Mouse (Mus musculus): Measurements from ENCODE around the gene Areg.

Gene Areg

GRCm38 (mm10) chr5:91139446-91139873 is at the start of gene Areg:
Gene Areg (plus strand): TSS chr5:91139599.
- in situ Hi-C loops (cut with MboI, MseI): no loop called here

GRCm38 (mm10) chr5:91090301-91090700 is 49.1 kb upstream of the Areg start:
- in situ Hi-C loops (cut with MboI, MseI): no loop called here

- in situ Hi-C loops (cut with MboI, MseI): no loop called here
Measured at GRCm38 (mm10) chr5:91097911-91098614, 41.3 kb upstream of the Areg start.

GRCm38 (mm10) chr5:91101742-91102141 is 37.7 kb upstream of the Areg start:
- in situ Hi-C loops (cut with MboI, MseI): no loop called here

- in situ Hi-C loops (cut with MboI, MseI): no loop called here
Measured at GRCm38 (mm10) chr5:91103943-91104665, 35.3 kb upstream of the Areg start.

GRCm38 (mm10) chr5:91106248-91106647 is 33.2 kb upstream of the Areg start:
- in situ Hi-C loops (cut with MboI, MseI): no loop called here

GRCm38 (mm10) chr5:91110023-91110670 is 29.3 kb upstream of the Areg start:
- in situ Hi-C loops (cut with MboI, MseI): no loop called here

- in situ Hi-C loops (cut with MboI, MseI): no loop called here
Measured at GRCm38 (mm10) chr5:91111019-91111418, 28.4 kb upstream of the Areg start.

- in situ Hi-C loops (cut with MboI, MseI): no loop called here
Measured at GRCm38 (mm10) chr5:91113967-91114366, 25.4 kb upstream of the Areg start.

GRCm38 (mm10) chr5:91114574-91114973 is 24.8 kb upstream of the Areg start:
- in situ Hi-C loops (cut with MboI, MseI): no loop called here

GRCm38 (mm10) chr5:91118618-91119017 is 20.8 kb upstream of the Areg start:
- in situ Hi-C loops (cut with MboI, MseI): no loop called here

GRCm38 (mm10) chr5:91123404-91123803 is 16.0 kb upstream of the Areg start:
- in situ Hi-C loops (cut with MboI, MseI): loop anchor here (5.0 to 10.0 kb wide), 2 partner anchors 86 to 901 kb away; no protein-coding TSS in a partner anchor

- in situ Hi-C loops (cut with MboI, MseI): loop anchor here (5.0 to 10.0 kb wide), 2 partner anchors 87 to 901 kb away; no protein-coding TSS in a partner anchor
Measured at GRCm38 (mm10) chr5:91124140-91124539, 15.3 kb upstream of the Areg start.

GRCm38 (mm10) chr5:91126623-91127022 is 12.8 kb upstream of the Areg start:
- in situ Hi-C loops (cut with MboI, MseI): loop anchor here in 1 of 2 experiments (10.0 kb wide), 1 partner anchor 898 kb away; no protein-coding TSS in a partner anchor

GRCm38 (mm10) chr5:91134961-91135360 is 4.4 kb upstream of the Areg start:
- in situ Hi-C loops (cut with MboI, MseI): no loop called here

GRCm38 (mm10) chr5:91138970-91139369 is 429 bp upstream of the Areg start:
- in situ Hi-C loops (cut with MboI, MseI): no loop called here

GRCm38 (mm10) chr5:91140896-91141448 is 1.6 kb downstream of the Areg start:
- in situ Hi-C loops (cut with MboI, MseI): no loop called here

- in situ Hi-C loops (cut with MboI, MseI): no loop called here
Measured at GRCm38 (mm10) chr5:91144971-91145370, 5.6 kb downstream of the Areg start.

- in situ Hi-C loops (cut with MboI, MseI): no loop called here
Measured at GRCm38 (mm10) chr5:91147001-91147400, 7.6 kb downstream of the Areg start.

GRCm38 (mm10) chr5:91148054-91148453 is 8.7 kb downstream of the Areg start:
- in situ Hi-C loops (cut with MboI, MseI): no loop called here

GRCm38 (mm10) chr5:91156677-91157076 is 17.3 kb downstream of the Areg start:
- in situ Hi-C loops (cut with MboI, MseI): no loop called here

GRCm38 (mm10) chr5:91157169-91157568 is 17.8 kb downstream of the Areg start:
- in situ Hi-C loops (cut with MboI, MseI): no loop called here

Measured in T-helper 17 cell (primary cell).